Comparison of ENCODE assay signal across 8 mouse cellular contexts in the genomic region with DNA sequence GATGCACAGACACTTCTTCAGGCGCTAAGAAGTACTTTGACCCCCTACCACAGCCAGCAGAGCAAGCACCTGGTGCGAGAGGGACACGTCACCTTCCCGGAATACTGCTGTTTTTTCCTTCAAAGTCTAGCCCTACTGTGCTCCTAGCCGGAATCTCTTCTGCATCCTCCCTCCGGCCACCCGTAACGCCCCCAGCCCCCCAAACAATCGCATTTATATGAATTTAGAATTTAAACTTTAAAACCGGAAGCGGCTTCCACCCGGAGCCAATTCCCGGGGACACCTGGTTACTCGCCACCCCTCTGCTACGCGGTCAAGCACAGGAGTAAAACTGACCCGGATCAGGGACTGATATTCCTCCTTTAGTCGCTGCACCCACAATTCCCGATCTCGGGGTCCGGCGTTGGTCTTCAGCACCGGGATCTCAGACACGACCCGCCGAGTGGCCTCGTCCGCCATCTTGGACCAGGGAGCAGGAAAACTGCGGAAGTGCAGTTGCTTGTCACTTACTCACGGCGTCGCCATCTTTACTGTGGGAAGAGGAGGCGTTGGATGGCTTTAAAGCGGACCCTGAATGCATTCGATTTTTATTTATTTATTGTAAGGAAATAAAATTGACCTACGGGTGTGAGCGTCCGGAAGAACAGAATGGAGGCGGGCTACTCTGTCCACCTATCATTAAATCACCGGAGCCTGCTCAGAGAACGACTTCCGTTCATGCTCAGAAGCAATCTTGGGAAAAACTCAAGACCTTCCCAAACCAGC. TPM values are rescaled to one million over a fixed set of nuclear protein-coding genes. Genes with fewer than 3 reads are reported as not detected.
DNase-seq lines count a peak whose midpoint lies in the region; ATAC-seq and TF ChIP-seq lines count a peak whose summit lies in the region.

A gene (minus strand): TSS at position 727 of the 765 bp plus-strand sequence.

- ATAC-seq in forebrain, embryonic 14.5 days, result peak; percentile 90
- peak; percentile 76 for ATAC-seq in liver, embryonic 16.5 days (ENCODE audit: low read depth)
- peak; percentile 87 for ATAC-seq in neural tube, embryonic 12.5 days (ENCODE audit: low FRiP score, low read depth)
- peak; percentile 82 for ATAC-seq in stomach, postnatal 0 days (ENCODE audit: low FRiP score, low TSS enrichment)

- H3K27me3 ChIP-seq in forebrain, embryonic 14.5 days (replicated peaks; ENCODE audit: control insufficient read depth, insufficient read depth, low read length), result 0 out of 2 replicates have a peak, but pooled peaks cover 3% of the 10 kb centered on the region
- peaks cover 13% of the 10 kb centered on the region for H3K27me3 ChIP-seq in liver, embryonic 16.5 days (ENCODE audit: control insufficient read depth, insufficient read depth, low read depth, low read length)
- H3K27me3 ChIP-seq in neural tube, embryonic 12.5 days (replicated peaks), result no peaks in the 10 kb centered on the region; the same call in 1 of the 2 replicates
- no peaks in the 10 kb centered on the region for H3K27me3 ChIP-seq in stomach, postnatal 0 days (ENCODE audit: control insufficient read depth, insufficient read depth, low read length)

- peaks cover 8% of the 10 kb centered on the region; the same call in 1 of the 2 replicates for H3K4me1 ChIP-seq in forebrain, embryonic 14.5 days (ENCODE audit: control insufficient read depth, insufficient read depth, low read length)
- peaks cover 19% of the 10 kb centered on the region for H3K4me1 ChIP-seq in liver, embryonic 16.5 days (ENCODE audit: control insufficient read depth, low read depth, low read length)
- H3K4me1 ChIP-seq in neural tube, embryonic 12.5 days, result peaks cover 6% of the 10 kb centered on the region; the same call in 1 of the 2 replicates
- H3K4me1 ChIP-seq in stomach, postnatal 0 days (replicated peaks; ENCODE audit: control insufficient read depth, insufficient read depth), result peaks cover 2% of the 10 kb centered on the region; the same call in 1 of the 2 replicates

- H3K4me3 ChIP-seq in forebrain, embryonic 14.5 days (ENCODE audit: low read depth, low read length), result peak within 1 kb of the TSS; percentile 78
- peak within 1 kb of the TSS; percentile 90 for H3K4me3 ChIP-seq in liver, embryonic 16.5 days (ENCODE audit: low read depth, low read length)
- peak within 1 kb of the TSS; percentile 61 for H3K4me3 ChIP-seq in neural tube, embryonic 12.5 days
- H3K4me3 ChIP-seq in stomach, postnatal 0 days (ENCODE audit: low read depth, low read length), result peak within 1 kb of the TSS; percentile 80

- H3K4me2 ChIP-seq in forebrain, embryonic 14.5 days (ENCODE audit: low read length), result peak within 1 kb of the TSS; percentile 62
- peak within 1 kb of the TSS; percentile 55 for H3K4me2 ChIP-seq in liver, embryonic 16.5 days (ENCODE audit: low read depth, low read length)
- H3K4me2 ChIP-seq in neural tube, embryonic 12.5 days (replicated peaks), result peak within 1 kb of the TSS; percentile 83
- H3K4me2 ChIP-seq in stomach, postnatal 0 days (replicated peaks; ENCODE audit: low read depth), result peak within 1 kb of the TSS; percentile 74

- H3K36me3 ChIP-seq in forebrain, embryonic 14.5 days (ENCODE audit: control insufficient read depth, insufficient read depth, low read length), result peaks cover 5% of the 10 kb centered on the region
- peaks cover 4% of the 10 kb centered on the region; the same call in 1 of the 2 replicates for H3K36me3 ChIP-seq in liver, embryonic 16.5 days (ENCODE audit: control insufficient read depth, insufficient read depth)
- peaks cover 5% of the 10 kb centered on the region for H3K36me3 ChIP-seq in neural tube, embryonic 12.5 days
- H3K36me3 ChIP-seq in stomach, postnatal 0 days (ENCODE audit: control insufficient read depth, insufficient read depth, low read length), result peaks cover under 1% of the 10 kb centered on the region; the same call in 1 of the 2 replicates

- peak; percentile 45 for TF ChIP-seq CTCF in stomach, postnatal 0 days (IDR thresholded peaks at IDR 0.05; ENCODE audit: low read depth)

- peak within 1 kb of the TSS; percentile 89 for H3K9ac ChIP-seq in forebrain, embryonic 14.5 days (ENCODE audit: low read length)
- peak within 1 kb of the TSS; percentile 91 for H3K9ac ChIP-seq in liver, embryonic 16.5 days (ENCODE audit: low read depth, low read length)
- H3K9ac ChIP-seq in neural tube, embryonic 12.5 days, result peak within 1 kb of the TSS; percentile 74
- H3K9ac ChIP-seq in stomach, postnatal 0 days (ENCODE audit: low read length), result peak within 1 kb of the TSS; percentile 89

- TF ChIP-seq EP300 in stomach, postnatal 0 days (optimal IDR thresholded peaks at IDR 0.05), result peak; percentile 70

- DNase-seq in ES-CJ7 (ENCODE audit: low read depth, low spot score), result peak; percentile 92
- DNase-seq in cerebellum, adult 11 months, result peak; percentile 81
- peak; percentile 93 for DNase-seq in forebrain, embryonic 14.5 days (ENCODE audit: low spot score)
- DNase-seq in heart, postnatal 14 days, result peak; percentile 79 to 81
- DNase-seq in large intestine, adult 2 months (ENCODE audit: low read depth, low spot score), result peak; percentile 77
- peak; percentile 83 for DNase-seq in stomach, postnatal 0 days (ENCODE audit: low spot score)

- peak within 1 kb of the TSS; percentile 91 for H3K27ac ChIP-seq in forebrain, embryonic 14.5 days (ENCODE audit: low read depth, low read length)
- H3K27ac ChIP-seq in liver, embryonic 16.5 days (ENCODE audit: low read length), result peak within 1 kb of the TSS; percentile 93
- H3K27ac ChIP-seq in neural tube, embryonic 12.5 days, result peak within 1 kb of the TSS; percentile 72; the same call in 1 of the 2 replicates
- peak within 1 kb of the TSS; percentile 96 for H3K27ac ChIP-seq in stomach, postnatal 0 days (replicated peaks)

- WGBS in forebrain, embryonic 14.5 days, result under 1% methylated on average over 42 of the region's 42 CpGs
- under 1% methylated on average over 42 of the region's 42 CpGs for WGBS in large intestine, adult 2 months
- WGBS in liver, embryonic 16.5 days (ENCODE audit: insufficient replicate concordance), result under 1% methylated on average over 42 of the region's 42 CpGs
- under 1% methylated on average over 42 of the region's 42 CpGs for WGBS in neural tube, embryonic 12.5 days
- under 1% methylated on average over 42 of the region's 42 CpGs for WGBS in stomach, postnatal 0 days

- H3K9me3 ChIP-seq in forebrain, embryonic 14.5 days (replicated peaks; ENCODE audit: control insufficient read depth, low read length), result no peaks in the 10 kb centered on the region
- H3K9me3 ChIP-seq in liver, embryonic 16.5 days (replicated peaks; ENCODE audit: control insufficient read depth, low read length), result no peaks in the 10 kb centered on the region; the same call in 1 of the 2 replicates
- H3K9me3 ChIP-seq in neural tube, embryonic 12.5 days, result no peaks in the 10 kb centered on the region
- H3K9me3 ChIP-seq in stomach, postnatal 0 days (ENCODE audit: control insufficient read depth, low read length), result no peaks in the 10 kb centered on the region

- intact Hi-C loops in heart, postnatal 14 days (cut with DNase I), result no loop called here

RNA-seq across cellular contexts. Expression of the gene that starts here (rescaled TPM):
- polyA plus RNA-seq in forebrain, embryonic 14.5 days (2014; fragmentation: Nextera tagmentation; extraction: Ambion mirVana), result 119 and 127 TPM in 2 replicates
- total RNA-seq in heart, postnatal 14 days (2021), result 10 to 100 TPM; 82.9 to 88.2 TPM
- 34.5 and 35.8 TPM in 2 replicates for polyA plus RNA-seq in large intestine, adult 2 months (2012; rRNA removed)
- 40.3 and 45.2 TPM in 2 replicates for polyA plus RNA-seq in liver, embryonic 16.5 days (2015; fragmentation: Nextera tagmentation; extraction: Ambion mirVana)
- 105 and 120 TPM in 2 replicates for polyA plus RNA-seq in neural tube, embryonic 12.5 days (2016; fragmentation: Nextera tagmentation; extraction: Ambion mirVana)
- 134 and 135 TPM in 2 replicates for polyA plus RNA-seq in stomach, postnatal 0 days (2015; fragmentation: Nextera tagmentation; extraction: Ambion mirVana)

Comparison
In these comparisons a context has a peak if more than half of its experiments do, and no peak if none do; other contexts are left out.
1. Peak in every context shown above with its lines: DNase-seq, ATAC-seq, H3K4me3 ChIP-seq and H3K27ac ChIP-seq.